Mouse (Mus musculus) neural tube, embryonic 14.5 days (tissue): Measurements from ENCODE around the gene Ier5l. TPM values are rescaled to one million over a fixed set of nuclear protein-coding genes. Genes with fewer than 3 reads are reported as not detected.

Experiments
- ATAC-seq: fragments of 200-750 bp; cut with Nextera tagmentation; 2 replicates; pipeline ENCODE4 v1.8.0; 2017; ENCODE audit warnings: low read depth, mild to moderate bottlenecking, moderate TSS enrichment, moderate library complexity
- H3K27ac ChIP-seq: fragments of 300-500 bp; sonication (generic); 2 replicates; pipeline ENCODE4 v1.5.1; 2014; ENCODE audit warnings: low read depth, mild to moderate bottlenecking, control low read depth, low read length, moderate library complexity, mixed read lengths
- H3K27me3 ChIP-seq: fragments of 300-500 bp; sonication (generic); 2 replicates; pipeline ENCODE4 v1.6.1; 2014; ENCODE audit warnings: low read length; ENCODE audit not compliant: control insufficient read depth, insufficient read depth
- H3K36me3 ChIP-seq: fragments of 300-500 bp; sonication (generic); 2 replicates; pipeline ENCODE4 v1.6.1; 2014; ENCODE audit warnings: low read length, mixed read lengths; ENCODE audit not compliant: control insufficient read depth, insufficient read depth
- H3K4me1 ChIP-seq: fragments of 300-500 bp; sonication (generic); 2 replicates; pipeline ENCODE4 v1.6.1; 2014; ENCODE audit warnings: low read length; ENCODE audit not compliant: control insufficient read depth, insufficient read depth
- H3K4me2 ChIP-seq: fragments of 300-500 bp; sonication (generic); 2 replicates; pipeline ENCODE4 v1.6.1; 2014; ENCODE audit warnings: mild to moderate bottlenecking, low read depth, low read length, control low read depth
- H3K4me3 ChIP-seq: fragments of 300-500 bp; sonication (generic); 2 replicates; pipeline ENCODE4 v1.5.1; 2014; ENCODE audit warnings: low read depth, low read length, control low read depth, mixed read lengths
- H3K9ac ChIP-seq: fragments of 300-500 bp; sonication (generic); replicated peaks from 2 replicates; pipeline ENCODE4 v1.6.1; 2014; ENCODE audit warnings: low read depth, mild to moderate bottlenecking, control low read depth, low read length, mixed read lengths
- H3K9me3 ChIP-seq: fragments of 300-500 bp; sonication (generic); 2 replicates; pipeline ENCODE4 v1.6.1; 2016; ENCODE audit warnings: low read length; ENCODE audit not compliant: control insufficient read depth
- WGBS: fragments of 180-500 bp; shearing (Covaris S2); extraction: QIAGEN DNeasy Blood & Tissue Kit; methylation state at CpG from one replicate; pipeline ENCODE4 v1.1.7; 2014; 5-methylcytosine and 5-hydroxymethylcytosine counted together
- polyA plus RNA-seq: library from polyadenylated mRNA; unstranded; fragments of >200 nt; fragmentation: Nextera tagmentation; extraction: Ambion mirVana; gene quantifications from 2 replicates; pipeline ENCODE4 v1.2.1, GENCODE M21; 2014

The Ier5l gene
- polyA plus RNA-seq, 1 experiment from 2014 or later: 2.6 TPM

DNA sequence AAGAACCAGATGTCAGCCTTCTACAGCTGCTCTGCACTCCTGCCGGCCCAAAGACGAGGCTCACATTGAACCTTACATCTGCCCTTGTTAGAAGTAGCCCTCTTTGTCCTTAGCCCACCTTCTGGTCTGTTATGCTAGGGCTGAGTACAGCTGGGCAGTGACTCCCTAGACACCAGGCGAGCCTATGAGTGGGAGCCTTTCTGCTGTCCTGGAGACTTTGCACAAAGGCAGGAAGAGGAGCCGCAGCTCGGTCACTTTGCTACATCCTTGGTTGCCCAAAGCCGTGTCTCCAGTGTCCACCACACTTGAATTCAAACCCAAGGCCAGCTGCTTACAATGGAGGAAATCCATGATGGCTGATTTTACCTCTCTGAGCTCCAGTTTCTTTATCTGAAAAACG, 25.6 kb downstream of the Ier5l start:
- no peak overlapping the region for H3K27ac ChIP-seq
- no peaks in the 10 kb centered on the region; the same call in 1 of the 2 replicates for H3K4me1 ChIP-seq
- peaks cover 15% of the 10 kb centered on the region; the same call in 1 of the 2 replicates for H3K36me3 ChIP-seq
- no peaks in the 10 kb centered on the region for H3K9me3 ChIP-seq
- H3K4me3 ChIP-seq: no peak overlapping the region
- no peak for ATAC-seq
- 93% methylated on average over 7 of the region's 7 CpGs for WGBS
- H3K4me2 ChIP-seq: no peak overlapping the region
- no peak overlapping the region for H3K9ac ChIP-seq
- H3K27me3 ChIP-seq: no peaks in the 10 kb centered on the region

GRCm38 (mm10) chr2:30446891-30447826, 26.9 kb downstream of the Ier5l start:
- Histone ChIP-seq H3K27ac (peak overlapping the region; percentile 44; the same call in 1 of the 2 replicates), H3K4me3 (no peak overlapping the region), H3K4me1 (peaks cover 12% of the 10 kb centered on the region), H3K4me2 (no peak overlapping the region), H3K9ac (no peak overlapping the region), H3K36me3 (peaks cover 20% of the 10 kb centered on the region; the same call in 1 of the 2 replicates), H3K27me3 (no peaks in the 10 kb centered on the region), H3K9me3 (no peaks in the 10 kb centered on the region)
- WGBS: 89% methylated on average over 10 of the region's 10 CpGs
- ATAC-seq: no peak

DNA sequence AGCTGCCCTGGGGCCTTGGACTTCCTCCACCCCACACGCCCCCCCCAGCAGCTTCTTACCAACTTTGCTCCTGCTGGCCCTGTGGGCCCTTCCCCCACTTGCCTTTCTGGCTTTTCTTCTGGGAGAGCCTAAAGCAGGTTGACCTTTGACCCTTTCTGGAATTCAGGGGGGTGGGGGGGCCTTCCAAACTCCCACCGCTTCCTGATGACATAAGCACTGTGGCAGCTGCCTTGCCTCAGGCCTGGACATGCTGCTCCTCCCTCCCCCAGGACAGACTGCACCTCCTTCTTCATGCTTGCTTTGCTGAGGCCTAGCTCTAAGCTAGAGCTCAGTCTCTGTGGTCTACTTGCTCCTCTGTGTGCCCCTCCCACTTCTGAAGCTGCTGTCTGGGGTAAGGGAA, 28.7 kb downstream of the Ier5l start:
- Histone ChIP-seq H3K4me1 (peaks cover 28% of the 10 kb centered on the region), H3K4me2 (no peak overlapping the region), H3K9me3 (no peaks in the 10 kb centered on the region), H3K4me3 (no peak overlapping the region), H3K27me3 (no peaks in the 10 kb centered on the region), H3K36me3 (peaks cover 20% of the 10 kb centered on the region; the same call in 1 of the 2 replicates), H3K9ac (no peak overlapping the region), H3K27ac (0 out of 2 replicates have a peak overlapping the region, but pooled peaks have one; percentile 22)
- ATAC-seq: no peak
- WGBS: 45% methylated on average over 2 of the region's 2 CpGs

DNA sequence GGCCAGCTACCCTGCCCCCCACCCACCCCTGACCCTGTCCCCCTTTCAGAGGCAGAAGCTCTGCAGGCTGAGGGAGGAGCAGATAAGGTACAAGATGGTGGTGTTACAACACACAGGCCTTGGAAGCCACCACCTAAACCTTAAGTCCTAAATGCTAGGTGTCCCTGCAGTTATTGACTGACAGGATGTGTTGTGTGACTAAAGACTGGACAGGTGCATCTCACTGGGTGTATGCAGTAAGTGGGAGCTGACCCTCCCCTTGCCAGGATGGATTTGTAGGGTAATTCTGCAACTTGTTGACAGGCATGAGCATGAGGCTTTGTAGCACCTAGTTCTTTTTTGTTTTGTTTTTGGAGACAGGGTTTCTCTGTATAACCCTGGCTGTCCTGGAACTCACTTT, 29.6 kb downstream of the Ier5l start:
- Histone ChIP-seq H3K4me3 (no peak overlapping the region), H3K9ac (no peak overlapping the region), H3K4me1 (peaks cover 34% of the 10 kb centered on the region), H3K4me2 (no peak overlapping the region), H3K9me3 (no peaks in the 10 kb centered on the region), H3K36me3 (peaks cover 24% of the 10 kb centered on the region; the same call in 1 of the 2 replicates), H3K27me3 (no peaks in the 10 kb centered on the region), H3K27ac (0 out of 2 replicates have a peak overlapping the region, but pooled peaks have one; percentile 28)
- ATAC-seq: no peak

DNA sequence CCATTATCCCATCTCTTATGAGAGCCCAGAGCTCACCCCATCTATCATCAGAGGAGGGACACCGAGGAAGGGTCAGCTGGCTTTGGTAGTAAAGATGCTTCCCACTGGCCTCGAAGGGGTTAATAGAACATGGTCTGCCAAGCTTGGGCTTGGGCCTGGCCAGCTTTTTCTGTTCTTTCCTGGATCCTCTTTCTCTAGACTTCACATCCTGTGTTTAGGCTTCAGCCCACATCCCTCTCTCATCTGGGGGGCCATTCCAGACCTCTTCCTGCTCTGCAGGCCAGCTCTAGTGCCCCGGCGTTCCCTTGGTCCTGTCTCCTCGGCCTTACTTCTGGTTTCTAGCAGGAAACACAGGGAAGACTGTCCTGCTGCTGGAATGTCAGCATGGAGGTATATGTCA, 30.0 kb downstream of the Ier5l start:
- WGBS: 79% methylated on average over 5 of the region's 5 CpGs
- H3K27ac ChIP-seq: no peak overlapping the region
- peaks cover 28% of the 10 kb centered on the region; the same call in 1 of the 2 replicates for H3K36me3 ChIP-seq

GRCm38 (mm10) chr2:30443281-30443680, 30.7 kb downstream of the Ier5l start:
- no peak for ATAC-seq
- no peak overlapping the region for H3K4me3 ChIP-seq
- H3K27ac ChIP-seq: peak overlapping the region; percentile 96; the same call in 1 of the 2 replicates
- WGBS: 83% methylated on average over 4 of the region's 4 CpGs
- peaks cover 34% of the 10 kb centered on the region for H3K4me1 ChIP-seq
- H3K9ac ChIP-seq: peak overlapping the region; percentile 32; the same call in 1 of the 2 replicates
- H3K36me3 ChIP-seq: peaks cover 32% of the 10 kb centered on the region; the same call in 1 of the 2 replicates
- no peaks in the 10 kb centered on the region for H3K27me3 ChIP-seq
- H3K9me3 ChIP-seq: no peaks in the 10 kb centered on the region
- no peak overlapping the region for H3K4me2 ChIP-seq

More for the DNA sequence above, 30.0 kb downstream of the Ier5l start:
- Histone ChIP-seq H3K27me3 (no peaks in the 10 kb centered on the region), H3K9me3 (no peaks in the 10 kb centered on the region), H3K4me1 (peaks cover 34% of the 10 kb centered on the region), H3K4me2 (no peak overlapping the region), H3K4me3 (no peak overlapping the region), H3K9ac (no peak overlapping the region)
- ATAC-seq: no peak

DNA sequence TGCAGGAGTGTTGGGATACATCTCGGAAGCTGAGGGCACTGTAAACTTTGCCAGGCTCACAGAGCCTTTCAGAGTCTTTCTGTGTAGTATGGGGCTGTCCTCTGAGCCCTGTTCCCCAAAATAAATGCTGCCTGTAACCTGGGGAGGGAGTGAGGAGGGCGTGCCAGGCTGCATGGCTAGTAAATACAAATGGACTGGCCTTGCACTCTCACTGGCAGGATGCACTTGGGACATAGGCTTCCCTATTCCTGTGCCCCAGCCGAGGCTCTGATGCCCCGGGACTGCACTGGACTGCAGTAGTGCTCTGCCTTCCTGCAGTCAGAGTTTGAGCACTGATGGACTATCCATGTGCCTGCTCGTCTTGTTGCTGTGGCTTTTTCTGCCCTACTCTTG, 31.5 kb downstream of the Ier5l start:
- Histone ChIP-seq H3K4me1 (peaks cover 34% of the 10 kb centered on the region), H3K36me3 (peaks cover 39% of the 10 kb centered on the region; the same call in 1 of the 2 replicates), H3K9ac (peak overlapping the region; percentile 44), H3K27ac (peak overlapping the region; percentile 96), H3K27me3 (no peaks in the 10 kb centered on the region), H3K4me2 (peak overlapping the region; percentile 31), H3K4me3 (no peak overlapping the region), H3K9me3 (no peaks in the 10 kb centered on the region)
- ATAC-seq: no peak
- 56% methylated on average over 5 of the region's 5 CpGs for WGBS

GRCm38 (mm10) chr2:30441518-30442497, 32.2 kb downstream of the Ier5l start:
- Histone ChIP-seq H3K9me3 (no peaks in the 10 kb centered on the region), H3K4me1 (peaks cover 34% of the 10 kb centered on the region), H3K4me3 (no peak overlapping the region), H3K27ac (peak overlapping the region; percentile 96), H3K36me3 (peaks cover 42% of the 10 kb centered on the region; the same call in 1 of the 2 replicates), H3K27me3 (no peaks in the 10 kb centered on the region), H3K4me2 (peak overlapping the region; percentile 31), H3K9ac (peak overlapping the region; percentile 44)
- 3% methylated on average over 15 of the region's 15 CpGs for WGBS
- ATAC-seq: peak; percentile 78; the same call in 1 of the 2 replicates
